Comparison of ENCODE assay signal across 13 mouse cellular contexts in genomic region chr2:79399234-79400000, GRCm38 (mm10). TPM values are rescaled to one million over a fixed set of nuclear protein-coding genes. Genes with fewer than 3 reads are reported as not detected.
DNase-seq lines count a peak whose midpoint lies in the region; ATAC-seq and TF ChIP-seq lines count a peak whose summit lies in the region.
"Had no signal": no experiment of that assay in that cellular context is flagged by ENCODE, and none has a peak within 500 bp of the region (broad histone marks: within the 10 kb centered on the region; RNA-seq: fewer than 3 reads in every experiment).

No protein-coding gene starts in this region.

- no peaks in the 10 kb centered on the region for H3K9me3 ChIP-seq in hindbrain, embryonic 12.5 days (replicated peaks)
- H3K9me3 ChIP-seq in midbrain, postnatal 0 days (ENCODE audit: low read length), result no peaks in the 10 kb centered on the region
- H3K9me3 ChIP-seq: liver, embryonic 13.5 days had no signal

- 51% methylated on average over 8 of the region's 8 CpGs for WGBS in hindbrain, embryonic 12.5 days
- WGBS in midbrain, postnatal 0 days, result 26% methylated on average over 8 of the region's 8 CpGs

- peak overlapping the region; percentile 48; the same call in 1 of the 2 replicates for H3K27ac ChIP-seq in hindbrain, embryonic 12.5 days
- no peak overlapping the region for H3K27ac ChIP-seq in midbrain, postnatal 0 days (ENCODE audit: low read depth, low read length)
- H3K27ac ChIP-seq: left cerebral cortex, adult 2 months; liver, embryonic 13.5 days had no signal

- TF ChIP-seq CTCF in midbrain, postnatal 0 days (IDR thresholded peaks at IDR 0.05), result no peak

- no peaks in the 10 kb centered on the region for H3K36me3 ChIP-seq in hindbrain, embryonic 12.5 days
- no peaks in the 10 kb centered on the region for H3K36me3 ChIP-seq in midbrain, postnatal 0 days (ENCODE audit: insufficient read depth, low read length)
- H3K36me3 ChIP-seq: liver, embryonic 13.5 days had no signal

- peak; percentile 73 for DNase-seq in MN1 (ENCODE audit: low spot score)
- DNase-seq in cerebellum, adult 18-20 months, result peak; percentile 28 to 53
- DNase-seq in midbrain, postnatal 0 days (ENCODE audit: low spot score), result peak; percentile 73
- DNase-seq in thymus, postnatal 10 days (ENCODE audit: low spot score in 2 of 2), result no peak
- no peak for DNase-seq in ovary, postnatal 14 days (ENCODE audit: low spot score)
- DNase-seq in left cerebral cortex, adult 11 months (ENCODE audit: low spot score), result no peak
- DNase-seq: adrenal gland, postnatal 10 days; kidney, postnatal 25 days; liver, embryonic 13.5 days; lung, postnatal 4 days; thymus, postnatal 14 days had no signal

- no peak overlapping the region for H3K4me2 ChIP-seq in hindbrain, embryonic 12.5 days (replicated peaks)
- no peak overlapping the region for H3K4me2 ChIP-seq in midbrain, postnatal 0 days (ENCODE audit: low read depth, low read length, poor library complexity, severe bottlenecking)
- H3K4me2 ChIP-seq: liver, embryonic 13.5 days had no signal

- H3K9ac ChIP-seq in hindbrain, embryonic 12.5 days, result no peak overlapping the region
- H3K9ac ChIP-seq in midbrain, postnatal 0 days (replicated peaks; ENCODE audit: low read length, poor library complexity, severe bottlenecking), result no peak overlapping the region
- H3K9ac ChIP-seq: liver, embryonic 13.5 days had no signal

- H3K27me3 ChIP-seq in hindbrain, embryonic 12.5 days, result no peaks in the 10 kb centered on the region
- H3K27me3 ChIP-seq in midbrain, postnatal 0 days (ENCODE audit: insufficient read depth, low read length), result no peaks in the 10 kb centered on the region
- H3K27me3 ChIP-seq: liver, embryonic 13.5 days had no signal

- H3K4me1 ChIP-seq in hindbrain, embryonic 12.5 days, result peaks cover 5% of the 10 kb centered on the region; the same call in 1 of the 2 replicates
- H3K4me1 ChIP-seq in midbrain, postnatal 0 days (ENCODE audit: insufficient read depth, low read length), result no peaks in the 10 kb centered on the region
- H3K4me1 ChIP-seq: liver, embryonic 13.5 days had no signal

- ATAC-seq in hindbrain, embryonic 12.5 days (ENCODE audit: low FRiP score), result peak; percentile 60
- ATAC-seq in midbrain, postnatal 0 days (ENCODE audit: low FRiP score), result peak; percentile 41; the same call in 1 of the 2 replicates

- no peak overlapping the region for H3K4me3 ChIP-seq in hindbrain, embryonic 12.5 days
- no peak overlapping the region for H3K4me3 ChIP-seq in midbrain, postnatal 0 days (ENCODE audit: low read depth, low read length)
- H3K4me3 ChIP-seq: left cerebral cortex, adult 2 months; liver, embryonic 13.5 days had no signal

RNA-seq across cellular contexts. Expression of gene Neurod1, which starts 57.1 kb away (rescaled TPM):
- polyA plus RNA-seq in hindbrain, embryonic 12.5 days (2016; fragmentation: Nextera tagmentation; extraction: Ambion mirVana), result 25.3 and 30.4 TPM in 2 replicates
- 3.5 and 16.6 TPM in 2 replicates for total RNA-seq in midbrain, postnatal 0 days (2014; rRNA removed)
- 4.1 and 6.2 TPM in 2 replicates for polyA plus RNA-seq in midbrain, postnatal 0 days (2015; fragmentation: Nextera tagmentation; extraction: Ambion mirVana)
- polyA plus RNA-seq: liver, embryonic 13.5 days had no signal

RNA-seq across cellular contexts. Expression of gene Cerkl, which starts 57.2 kb away (rescaled TPM):
- 3.6 and 4.1 TPM in 2 replicates for polyA plus RNA-seq in hindbrain, embryonic 12.5 days (2016; fragmentation: Nextera tagmentation; extraction: Ambion mirVana)
- 0.11 and 0.47 TPM in 2 replicates for total RNA-seq in midbrain, postnatal 0 days (2014; rRNA removed)
- polyA plus RNA-seq in midbrain, postnatal 0 days (2015; fragmentation: Nextera tagmentation; extraction: Ambion mirVana), result 0.72 and 1.5 TPM in 2 replicates

Comparison
In these comparisons a context has a peak if more than half of its experiments do, and no peak if none do; other contexts are left out.
1. DNase-seq: peak in MN1 (single experiment), cerebellum, adult 18-20 months (2 of 2) and midbrain, postnatal 0 days (single experiment); none in thymus, postnatal 10 days (0 of 2), ovary, postnatal 14 days (single experiment) and left cerebral cortex, adult 11 months (single experiment).